Mouse (Mus musculus) brain, embryonic 18.5 days (tissue): ENCODE data around the gene Slc8a1.
A peak's percentile ranks its signal among the peaks of the same experiment; 100 is the strongest.

ENCODE experiments used
- DNase-seq: peaks from one replicate; pipeline ENCODE4 v3.0.0-alpha.2; 2012; ENCODE audit warnings: low read depth, low spot score

Slc8a1 gene

GRCm38 (mm10) chr17:81576893-81577292 lies 161.3 kb downstream of the Slc8a1 start:
- DNase-seq: no peak

DNA sequence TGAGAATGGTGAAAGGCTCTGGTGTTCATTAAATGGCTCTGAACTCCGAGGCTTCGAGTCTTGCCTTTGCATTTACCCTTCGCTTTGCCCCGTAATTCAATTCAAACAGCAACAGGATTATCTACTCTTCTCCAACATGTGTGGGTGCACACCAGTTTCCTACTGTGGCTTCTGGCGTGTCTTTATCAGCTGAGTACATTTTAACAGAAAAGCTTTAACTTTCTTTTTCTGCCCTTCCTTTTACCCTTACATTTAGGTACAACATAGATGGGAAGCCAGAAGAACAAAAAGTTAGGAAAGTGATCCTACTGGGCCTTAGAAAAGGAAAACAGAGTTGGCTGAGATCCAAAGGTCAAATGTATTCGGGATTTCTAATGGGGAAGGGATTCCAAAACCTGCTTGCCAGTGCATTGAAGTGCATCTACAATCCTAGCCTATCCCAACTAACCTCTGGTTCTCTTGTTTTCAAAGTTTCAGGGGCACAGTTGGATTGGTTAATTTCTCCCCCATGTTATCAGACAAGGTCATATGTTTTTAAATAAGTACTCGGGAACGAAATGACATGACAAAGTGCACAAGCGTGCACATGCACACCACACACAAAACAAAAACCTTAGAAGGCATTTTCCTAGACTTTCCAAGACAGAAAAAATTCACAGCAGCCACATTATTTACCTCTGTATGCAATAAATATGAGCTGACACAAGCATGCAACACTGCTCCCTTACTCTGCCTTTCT lies 172.4 kb downstream of the Slc8a1 start:
- DNase-seq: no peak

GRCm38 (mm10) chr17:81554052-81554734 lies 184.0 kb downstream of the Slc8a1 start:
- no peak for DNase-seq

- no peak for DNase-seq
These were observed 186.1 kb downstream of the Slc8a1 start for GRCm38 (mm10) chr17:81551856-81552635.

GRCm38 (mm10) chr17:81550864-81551263 lies 187.3 kb downstream of the Slc8a1 start:
- DNase-seq: no peak

DNA sequence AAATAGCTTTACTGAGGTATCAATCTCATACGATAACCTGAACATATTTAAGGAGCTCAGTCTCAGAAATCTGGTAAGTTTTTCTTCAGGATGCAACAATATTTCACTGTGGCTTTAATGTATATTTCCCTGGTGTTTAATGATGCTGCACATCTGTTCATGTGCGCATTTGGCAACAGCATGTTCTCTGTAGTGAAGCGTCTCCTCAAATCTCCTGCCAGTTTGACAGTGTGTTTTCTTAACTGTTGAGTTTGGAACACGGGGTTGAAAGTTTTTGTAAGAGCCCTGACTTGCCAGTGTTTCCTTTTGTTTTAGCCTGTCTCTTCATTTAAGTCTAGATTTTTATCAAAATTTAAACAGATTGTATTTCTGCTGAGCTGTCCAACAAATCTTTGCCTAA lies 190.2 kb downstream of the Slc8a1 start:
- no peak for DNase-seq

DNA sequence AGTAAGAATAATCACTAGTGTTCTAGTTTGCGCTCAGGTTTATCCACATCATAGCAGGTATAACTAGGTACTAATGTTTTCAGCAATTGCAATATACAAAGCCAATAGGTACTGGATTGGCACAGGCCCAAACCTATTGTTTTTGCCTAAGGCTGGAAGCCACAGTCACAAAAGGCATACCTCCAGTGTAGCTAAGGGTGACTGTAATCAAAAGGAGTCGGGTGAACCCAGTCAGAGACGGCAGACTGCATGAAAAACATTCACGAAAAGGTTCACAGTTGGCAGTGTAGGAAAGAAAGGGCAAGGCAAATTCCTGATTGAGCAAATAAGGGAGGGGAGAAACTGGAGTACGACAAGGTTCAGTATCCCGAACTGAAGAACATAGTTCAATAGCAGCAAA lies 191.7 kb downstream of the Slc8a1 start:
- DNase-seq: no peak

DNA sequence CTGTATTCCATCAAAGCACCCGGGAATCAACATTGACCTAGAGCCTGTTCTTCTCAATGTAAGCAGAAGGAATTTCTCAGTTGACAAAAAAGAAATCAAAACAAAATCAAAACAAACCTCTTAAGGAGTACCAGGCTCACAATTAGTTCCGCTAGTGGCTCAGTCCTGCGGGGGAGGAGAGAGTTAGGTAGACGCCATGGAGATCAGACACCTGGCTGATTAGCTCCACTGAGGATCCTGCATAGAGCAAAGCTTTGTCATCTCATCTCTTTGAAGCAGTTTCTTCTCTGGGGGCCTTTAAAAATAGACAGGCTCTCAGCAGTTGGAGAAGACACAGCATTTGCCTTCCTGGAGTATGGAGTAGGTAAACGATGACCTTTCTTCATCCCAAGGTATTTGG lies 192.2 kb downstream of the Slc8a1 start:
- no peak for DNase-seq

DNA sequence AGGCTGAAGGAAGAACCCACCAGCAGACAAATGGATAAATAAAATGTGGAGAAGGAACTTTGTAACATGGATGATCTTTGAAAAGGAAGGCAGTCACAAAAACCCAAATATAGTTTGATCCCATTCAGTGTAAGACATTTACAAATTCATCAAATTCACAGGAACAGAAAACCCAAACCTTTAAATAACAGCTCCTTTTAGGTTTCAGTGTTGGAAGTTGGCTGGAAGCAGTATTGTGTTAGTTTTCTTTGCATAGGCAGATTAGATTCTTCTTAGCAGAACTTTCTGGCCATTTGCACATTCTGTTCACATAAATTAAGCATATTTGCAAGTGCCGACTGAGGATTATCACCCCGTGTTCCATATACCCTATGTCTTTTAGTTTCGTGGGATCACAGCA lies 193.3 kb downstream of the Slc8a1 start:
- DNase-seq: no peak

DNA sequence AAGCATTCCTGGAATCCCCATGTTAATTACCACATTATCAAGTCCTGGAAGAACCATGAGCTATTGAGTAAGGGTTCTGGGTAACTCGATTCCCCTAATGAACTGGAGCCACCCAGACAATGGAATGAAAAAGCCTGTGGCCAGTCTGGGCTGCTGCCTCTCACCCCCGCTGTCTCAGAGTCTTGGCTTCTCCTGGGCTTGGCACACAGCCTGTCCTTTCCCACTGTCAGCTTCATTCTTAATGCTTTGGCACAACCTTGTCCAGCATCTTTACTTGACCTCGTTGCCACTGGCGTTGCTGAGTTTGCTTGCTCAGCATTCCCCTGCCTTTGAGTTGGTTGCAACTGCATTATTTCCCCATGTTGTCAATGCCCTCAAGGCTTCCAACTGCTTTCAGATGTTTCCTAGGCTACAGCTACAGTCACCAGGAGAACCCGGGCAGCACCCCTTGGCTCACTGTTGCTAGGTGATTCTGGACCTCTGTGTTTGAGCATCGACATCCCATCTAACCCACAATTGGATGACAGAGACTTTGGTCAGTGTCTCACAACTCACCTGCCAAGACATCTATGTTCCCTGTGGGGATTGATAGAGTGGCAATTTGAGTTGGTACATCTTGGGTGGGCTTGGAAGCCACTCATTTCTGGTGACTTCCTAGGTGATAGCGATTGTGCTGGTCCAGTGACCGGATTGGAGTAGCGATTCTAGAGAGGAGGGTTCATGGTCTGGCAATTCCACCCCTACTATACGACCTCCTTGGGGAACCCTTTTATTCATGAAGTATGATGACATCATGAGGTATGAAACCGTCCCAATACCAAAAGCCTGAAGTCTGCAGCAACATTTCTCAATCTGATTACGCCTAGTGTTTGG lies 195.6 kb downstream of the Slc8a1 start:
- DNase-seq: peak; percentile 37

- no peak for DNase-seq
These were observed 199.7 kb downstream of the Slc8a1 start for GRCm38 (mm10) chr17:81538163-81539160.

DNA sequence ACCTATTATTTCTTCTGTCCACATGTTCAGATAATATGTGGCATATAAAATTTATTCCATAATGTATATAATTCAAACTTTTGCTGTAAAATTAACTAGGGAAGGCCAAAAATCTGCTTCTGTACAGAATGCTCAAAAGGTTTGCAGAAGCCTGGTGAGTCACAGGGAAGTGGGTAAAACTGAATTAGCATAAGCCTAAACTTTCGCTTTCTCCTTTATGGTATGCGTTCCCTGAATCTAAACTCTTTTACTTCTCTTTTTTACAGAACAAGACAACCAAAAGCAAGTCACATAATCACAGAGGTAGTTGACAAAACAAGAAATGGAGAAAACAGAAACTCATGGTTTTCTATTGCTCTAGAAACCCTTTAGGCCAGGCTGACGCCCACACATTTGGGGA lies 202.1 kb downstream of the Slc8a1 start:
- no peak for DNase-seq

- DNase-seq: no peak
These were observed 208.3 kb downstream of the Slc8a1 start for GRCm38 (mm10) chr17:81529849-81530248.

DNA sequence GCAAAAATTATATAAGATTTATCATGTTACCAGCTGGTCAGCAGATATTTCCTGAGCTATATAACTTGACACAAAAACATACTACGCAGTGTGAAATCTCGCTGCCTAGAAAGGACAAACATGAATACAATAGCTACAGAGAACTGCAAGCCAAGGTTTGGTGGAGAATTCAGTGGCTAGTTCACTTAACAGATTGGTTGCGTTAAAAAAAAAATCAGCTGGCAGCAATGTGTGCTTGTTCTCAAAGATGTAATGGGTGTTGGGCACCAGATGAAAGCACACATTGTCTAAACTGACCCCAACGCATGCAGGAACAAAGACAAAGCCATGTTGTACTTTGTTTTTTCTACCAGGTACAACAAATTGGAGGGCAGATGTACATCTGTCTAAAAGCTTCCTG lies 209.2 kb downstream of the Slc8a1 start:
- DNase-seq: no peak

DNA sequence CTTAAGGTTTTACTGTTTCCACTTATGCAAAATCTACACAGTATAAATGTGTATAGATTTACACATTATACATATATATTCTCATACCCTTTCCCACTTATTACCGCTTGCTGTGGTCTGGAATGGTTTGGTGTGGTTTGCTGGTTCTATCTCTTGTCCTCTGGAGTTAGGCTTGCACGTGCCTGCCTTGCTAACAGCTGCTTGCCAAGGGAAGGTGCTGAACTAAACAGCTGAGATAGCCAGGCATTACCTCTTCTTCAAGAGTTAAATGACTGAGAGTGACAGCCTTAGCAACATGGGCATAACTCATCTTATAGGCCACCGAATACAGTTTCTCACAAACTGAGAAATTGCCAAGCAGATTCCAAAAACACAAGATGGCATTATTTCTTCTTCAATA lies 211.7 kb downstream of the Slc8a1 start:
- DNase-seq: no peak

DNA sequence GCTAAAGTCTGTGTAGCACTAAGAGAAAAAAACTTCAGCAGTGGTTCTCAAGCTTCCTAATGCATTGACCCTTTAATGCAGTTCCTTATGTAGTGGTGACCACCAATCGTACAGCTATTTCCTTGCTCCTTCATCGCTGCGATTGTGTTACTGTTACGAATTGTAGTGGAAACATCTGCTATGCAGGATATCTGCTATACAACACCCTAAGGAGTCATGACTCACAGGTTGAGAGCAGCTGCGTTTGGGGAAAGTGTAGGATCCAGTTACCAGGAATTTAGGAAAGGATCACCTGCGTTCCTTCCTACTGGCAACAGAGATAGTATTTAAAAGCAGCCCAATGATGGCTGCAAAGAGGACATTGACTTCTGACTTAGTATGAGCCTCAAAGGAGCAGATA lies 213.4 kb downstream of the Slc8a1 start:
- DNase-seq: no peak

- no peak for DNase-seq
These were observed 214.2 kb downstream of the Slc8a1 start for GRCm38 (mm10) chr17:81523943-81524342.

GRCm38 (mm10) chr17:81518316-81519025 lies 219.7 kb downstream of the Slc8a1 start:
- DNase-seq: no peak

DNA sequence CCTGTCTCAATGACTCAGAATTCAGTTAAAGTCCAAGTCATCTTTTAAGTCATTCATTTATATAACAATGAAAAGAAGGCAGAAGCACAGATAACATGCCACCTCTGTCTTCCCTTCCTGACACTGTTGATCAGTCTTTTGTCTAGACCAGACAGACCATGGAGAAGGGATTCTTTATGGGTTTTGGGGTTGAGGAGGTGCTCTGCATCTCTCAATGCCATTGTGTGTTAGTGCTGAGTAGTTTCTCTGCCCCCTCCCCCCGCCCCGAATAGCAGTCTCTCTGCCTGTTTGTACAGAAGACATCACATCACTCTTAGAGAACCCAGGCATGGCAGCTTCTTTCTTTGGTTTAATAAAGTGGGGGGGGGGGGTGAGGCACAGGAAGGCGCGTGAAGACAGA lies 222.0 kb downstream of the Slc8a1 start:
- no peak for DNase-seq

- DNase-seq: no peak
These were observed 224.2 kb downstream of the Slc8a1 start for GRCm38 (mm10) chr17:81514022-81514421.
